Mouse (Mus musculus) midbrain, embryonic 12.5 days (tissue): ENCODE measurements around the gene Dlgap1. TPM values are rescaled to one million over a fixed set of nuclear protein-coding genes. Genes with fewer than 3 reads are reported as not detected.
A peak's percentile ranks its signal among the peaks of the same experiment; 100 is the strongest.

ENCODE experiments used
- ATAC-seq: fragments of 200-750 bp; cut with Nextera tagmentation; 2 replicates; pipeline ENCODE4 v1.8.0; 2017; ENCODE audit warnings: low read depth, moderate TSS enrichment, moderate library complexity; ENCODE audit not compliant: low FRiP score
- H3K27ac ChIP-seq: fragments of 300-500 bp; sonication (generic); replicated peaks from 2 replicates; pipeline ENCODE4 v1.5.1; 2016; ENCODE audit warnings: mild to moderate bottlenecking
- H3K27me3 ChIP-seq: fragments of 300-500 bp; sonication (generic); 2 replicates; pipeline ENCODE4 v1.6.1; 2016; ENCODE audit warnings: mild to moderate bottlenecking
- H3K36me3 ChIP-seq: fragments of 300-500 bp; sonication (generic); 2 replicates; pipeline ENCODE4 v1.6.1; 2016
- H3K4me1 ChIP-seq: fragments of 300-500 bp; sonication (generic); 2 replicates; pipeline ENCODE4 v1.6.1; 2016
- H3K4me2 ChIP-seq: fragments of 300-500 bp; sonication (generic); replicated peaks from 2 replicates; pipeline ENCODE4 v1.6.1; 2016; ENCODE audit warnings: mild to moderate bottlenecking, moderate library complexity
- H3K4me3 ChIP-seq: fragments of 300-500 bp; sonication (generic); 2 replicates; pipeline ENCODE4 v1.5.1; 2016; ENCODE audit warnings: mild to moderate bottlenecking
- H3K9ac ChIP-seq: fragments of 300-500 bp; sonication (generic); replicated peaks from 2 replicates; pipeline ENCODE4 v1.6.1; 2016; ENCODE audit warnings: mild to moderate bottlenecking, moderate library complexity
- H3K9me3 ChIP-seq: fragments of 300-500 bp; sonication (generic); 2 replicates; pipeline ENCODE4 v1.6.1; 2016; ENCODE audit warnings: mild to moderate bottlenecking
- WGBS: fragments of 180-500 bp; shearing (Covaris S2); methylation state at CpG from one replicate; pipeline ENCODE4 v1.1.7; 2016; 5-methylcytosine and 5-hydroxymethylcytosine counted together
- polyA plus RNA-seq: library from polyadenylated mRNA; unstranded; fragments of >200 nt; fragmentation: Nextera tagmentation; extraction: Ambion mirVana; gene quantifications from 2 replicates; pipeline ENCODE4 v1.2.1, GENCODE M21; 2016

The Dlgap1 gene
- polyA plus RNA-seq, 1 experiment from 2014 or later, result 4.8 TPM

- WGBS, result 93% methylated on average over 7 of the region's 7 CpGs
- Histone ChIP-seq H3K36me3 (no peaks in the 10 kb centered on the region), H3K9ac (no peak overlapping the region), H3K27me3 (no peaks in the 10 kb centered on the region), H3K9me3 (no peaks in the 10 kb centered on the region), H3K4me2 (no peak overlapping the region), H3K4me3 (no peak overlapping the region), H3K4me1 (no peaks in the 10 kb centered on the region), H3K27ac (no peak overlapping the region)
- no peak for ATAC-seq
These were observed 645.0 kb downstream of the Dlgap1 start for GRCm38 (mm10) chr17:70613897-70614296.

DNA sequence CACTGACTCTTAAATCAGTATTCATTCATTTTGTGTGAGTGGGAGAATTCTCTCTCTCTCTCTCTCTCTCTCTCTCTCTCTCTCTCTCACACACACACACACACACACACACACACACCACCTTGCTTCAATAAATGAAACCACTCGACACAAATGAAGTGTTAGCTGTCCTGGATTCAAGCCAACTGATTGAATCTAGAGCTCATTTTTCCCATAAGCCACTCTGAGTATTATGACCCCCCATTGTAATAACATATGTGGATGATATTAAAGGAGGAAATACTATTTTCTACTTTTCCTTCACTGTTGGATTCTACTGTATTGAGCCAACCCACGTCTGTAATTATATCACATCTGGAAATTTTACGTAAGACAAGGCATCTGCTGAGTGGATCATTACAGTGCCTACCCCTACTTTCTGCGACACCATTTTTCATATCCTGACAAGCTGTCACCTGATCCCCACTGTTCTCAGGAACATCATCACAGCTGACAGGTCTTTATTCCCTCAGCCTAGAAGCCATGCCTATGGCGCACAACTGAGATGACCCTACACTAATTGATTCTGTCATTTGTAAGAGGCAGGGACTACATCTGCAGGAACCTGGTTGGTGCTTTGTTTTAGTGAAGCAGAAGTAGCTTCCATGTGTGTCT, 645.7 kb downstream of the Dlgap1 start:
- WGBS, result 86% methylated on average over 5 of the region's 5 CpGs
- no peak overlapping the region for H3K27ac ChIP-seq
- no peaks in the 10 kb centered on the region for H3K4me1 ChIP-seq
- no peak overlapping the region for H3K4me3 ChIP-seq
- no peaks in the 10 kb centered on the region for H3K27me3 ChIP-seq
- no peak overlapping the region for H3K4me2 ChIP-seq
- H3K36me3 ChIP-seq, result no peaks in the 10 kb centered on the region
- no peak overlapping the region for H3K9ac ChIP-seq
- no peak for ATAC-seq
- no peaks in the 10 kb centered on the region for H3K9me3 ChIP-seq

GRCm38 (mm10) chr17:70622493-70622892, 653.6 kb downstream of the Dlgap1 start:
- no peaks in the 10 kb centered on the region for H3K27me3 ChIP-seq
- WGBS, result 73% methylated on average over 8 of the region's 8 CpGs
- no peak overlapping the region for H3K27ac ChIP-seq
- H3K4me1 ChIP-seq, result no peaks in the 10 kb centered on the region
- H3K4me3 ChIP-seq, result no peak overlapping the region
- no peaks in the 10 kb centered on the region for H3K36me3 ChIP-seq
- no peaks in the 10 kb centered on the region for H3K9me3 ChIP-seq
- ATAC-seq, result no peak
- no peak overlapping the region for H3K4me2 ChIP-seq
- H3K9ac ChIP-seq, result no peak overlapping the region

GRCm38 (mm10) chr17:70626396-70626795, 657.5 kb downstream of the Dlgap1 start:
- H3K4me1 ChIP-seq, result peaks cover 9% of the 10 kb centered on the region
- H3K36me3 ChIP-seq, result no peaks in the 10 kb centered on the region
- no peak overlapping the region for H3K4me2 ChIP-seq
- no peak overlapping the region for H3K27ac ChIP-seq
- no peaks in the 10 kb centered on the region for H3K27me3 ChIP-seq
- WGBS, result 95% methylated on average over 9 of the region's 9 CpGs
- H3K9ac ChIP-seq, result no peak overlapping the region
- no peaks in the 10 kb centered on the region for H3K9me3 ChIP-seq
- no peak for ATAC-seq
- no peak overlapping the region for H3K4me3 ChIP-seq

DNA sequence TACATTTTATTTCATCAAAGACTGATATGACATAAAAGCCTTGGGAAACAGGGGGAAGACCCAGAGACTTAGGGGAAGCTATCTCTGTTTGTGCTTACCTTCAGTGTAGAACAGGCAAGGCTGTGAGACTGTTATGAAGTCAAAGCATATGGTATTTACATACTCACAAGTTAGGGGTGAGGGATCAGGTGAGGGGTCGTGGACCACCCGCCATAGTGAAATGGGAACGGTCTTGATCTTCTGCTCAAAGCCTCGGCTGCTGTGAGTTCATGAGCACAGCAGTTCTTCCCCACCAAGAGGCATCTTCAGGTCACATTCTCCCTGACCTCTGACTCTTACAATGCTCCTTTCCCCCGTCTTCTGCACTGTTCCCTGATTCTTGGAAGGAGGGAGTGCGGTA, 658.1 kb downstream of the Dlgap1 start:
- no peak for ATAC-seq
- WGBS, result 71% methylated on average over 6 of the region's 6 CpGs
- no peaks in the 10 kb centered on the region for H3K9me3 ChIP-seq

GRCm38 (mm10) chr17:70629653-70630378, 660.9 kb downstream of the Dlgap1 start:
- 64% methylated on average over 6 of the region's 6 CpGs for WGBS
- Histone ChIP-seq H3K4me1 (peaks cover 19% of the 10 kb centered on the region), H3K4me2 (no peak overlapping the region), H3K27me3 (no peaks in the 10 kb centered on the region), H3K27ac (no peak overlapping the region), H3K9me3 (no peaks in the 10 kb centered on the region), H3K36me3 (no peaks in the 10 kb centered on the region), H3K4me3 (no peak overlapping the region), H3K9ac (no peak overlapping the region)
- ATAC-seq, result no peak

More for the DNA sequence above, 658.1 kb downstream of the Dlgap1 start:
- H3K4me2 ChIP-seq, result no peak overlapping the region
- no peak overlapping the region for H3K27ac ChIP-seq
- H3K27me3 ChIP-seq, result no peaks in the 10 kb centered on the region
- H3K36me3 ChIP-seq, result no peaks in the 10 kb centered on the region
- peaks cover 9% of the 10 kb centered on the region for H3K4me1 ChIP-seq
- H3K4me3 ChIP-seq, result no peak overlapping the region
- no peak overlapping the region for H3K9ac ChIP-seq

GRCm38 (mm10) chr17:70633181-70633944, 664.5 kb downstream of the Dlgap1 start:
- no peaks in the 10 kb centered on the region for H3K9me3 ChIP-seq
- peak overlapping the region; percentile 22; the same call in 1 of the 2 replicates for H3K4me2 ChIP-seq
- peak; percentile 91 for ATAC-seq
- H3K4me1 ChIP-seq, result peaks cover 19% of the 10 kb centered on the region
- H3K36me3 ChIP-seq, result no peaks in the 10 kb centered on the region
- H3K9ac ChIP-seq, result no peak overlapping the region
- H3K27me3 ChIP-seq, result no peaks in the 10 kb centered on the region
- 6% methylated on average over 9 of the region's 9 CpGs for WGBS
- peak overlapping the region; percentile 54 for H3K27ac ChIP-seq
- no peak overlapping the region for H3K4me3 ChIP-seq

DNA sequence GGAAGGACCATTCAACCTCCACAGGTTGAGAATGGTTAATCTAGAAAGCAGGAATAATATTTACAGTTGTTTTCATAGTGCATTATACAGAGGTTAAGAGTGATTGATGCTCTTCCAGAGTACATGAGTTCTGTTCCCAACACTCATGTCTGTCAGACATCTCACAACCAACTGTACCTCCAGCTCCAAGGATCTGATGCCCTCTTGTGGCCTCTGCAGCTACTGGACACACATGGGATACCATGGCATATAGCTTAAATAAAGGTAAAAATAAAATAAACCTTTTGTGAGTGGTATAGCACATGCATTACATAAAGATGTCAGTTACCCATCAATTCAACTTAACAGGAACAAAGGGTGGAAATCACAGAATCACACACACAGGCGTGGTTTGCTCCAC, 674.3 kb downstream of the Dlgap1 start:
- Histone ChIP-seq H3K9me3 (no peaks in the 10 kb centered on the region), H3K4me2 (no peak overlapping the region), H3K9ac (no peak overlapping the region), H3K27me3 (no peaks in the 10 kb centered on the region), H3K27ac (no peak overlapping the region), H3K4me3 (no peak overlapping the region), H3K36me3 (no peaks in the 10 kb centered on the region), H3K4me1 (no peaks in the 10 kb centered on the region)
- no peak for ATAC-seq
- 89% methylated on average over 1 of the region's 1 CpGs for WGBS

- no peak overlapping the region for H3K4me2 ChIP-seq
- no peak for ATAC-seq
- no peak overlapping the region for H3K9ac ChIP-seq
- no peak overlapping the region for H3K27ac ChIP-seq
- H3K4me3 ChIP-seq, result no peak overlapping the region
- no peaks in the 10 kb centered on the region for H3K36me3 ChIP-seq
- 41% methylated on average over 4 of the region's 4 CpGs for WGBS
- peaks cover 6% of the 10 kb centered on the region; the same call in 1 of the 2 replicates for H3K9me3 ChIP-seq
- no peaks in the 10 kb centered on the region for H3K4me1 ChIP-seq
- no peaks in the 10 kb centered on the region for H3K27me3 ChIP-seq
These were observed 677.8 kb downstream of the Dlgap1 start for GRCm38 (mm10) chr17:70646641-70647040.

- Histone ChIP-seq H3K9ac (no peak overlapping the region), H3K4me2 (no peak overlapping the region), H3K9me3 (no peaks in the 10 kb centered on the region), H3K27ac (no peak overlapping the region), H3K4me1 (peaks cover 10% of the 10 kb centered on the region), H3K36me3 (no peaks in the 10 kb centered on the region), H3K4me3 (no peak overlapping the region), H3K27me3 (no peaks in the 10 kb centered on the region)
- no peak for ATAC-seq
- WGBS, result 87% methylated on average over 3 of the region's 3 CpGs
These were observed 692.5 kb downstream of the Dlgap1 start for GRCm38 (mm10) chr17:70661382-70661781.

DNA sequence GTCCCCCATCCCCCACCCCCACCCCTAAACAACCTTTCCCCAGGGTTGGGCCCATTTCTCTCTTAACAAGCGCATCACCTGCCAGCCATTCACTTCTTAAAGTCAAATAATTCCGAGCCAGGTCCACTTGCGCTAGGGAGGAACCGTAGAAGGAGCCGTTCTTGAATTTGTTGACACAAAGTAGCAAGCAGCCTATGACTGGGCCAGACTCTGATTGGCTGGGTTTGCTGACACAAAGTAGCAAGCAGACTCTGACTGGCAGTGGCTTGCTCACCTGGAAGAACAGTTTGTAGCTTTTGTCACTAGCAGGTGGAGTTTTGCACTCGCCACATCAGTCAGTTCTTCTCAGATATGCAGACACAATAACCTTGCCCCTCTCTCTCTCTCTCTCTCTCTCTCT, 695.1 kb downstream of the Dlgap1 start:
- no peak overlapping the region for H3K27ac ChIP-seq
- H3K36me3 ChIP-seq, result no peaks in the 10 kb centered on the region
- peaks cover 10% of the 10 kb centered on the region for H3K4me1 ChIP-seq
- ATAC-seq, result no peak
- H3K4me3 ChIP-seq, result no peak overlapping the region
- 89% methylated on average over 6 of the region's 6 CpGs for WGBS
- no peaks in the 10 kb centered on the region for H3K27me3 ChIP-seq
- no peak overlapping the region for H3K4me2 ChIP-seq
- H3K9me3 ChIP-seq, result no peaks in the 10 kb centered on the region
- H3K9ac ChIP-seq, result no peak overlapping the region

- Histone ChIP-seq H3K4me3 (no peak overlapping the region), H3K27me3 (no peaks in the 10 kb centered on the region), H3K4me2 (no peak overlapping the region), H3K36me3 (no peaks in the 10 kb centered on the region), H3K27ac (no peak overlapping the region), H3K4me1 (peaks cover 10% of the 10 kb centered on the region), H3K9ac (no peak overlapping the region), H3K9me3 (no peaks in the 10 kb centered on the region)
- ATAC-seq, result peak; percentile 50; the same call in 1 of the 2 replicates
These were observed 695.7 kb downstream of the Dlgap1 start for GRCm38 (mm10) chr17:70664484-70665040.
